Mouse (Mus musculus) bone marrow macrophage, adult 2 months (primary cell): Measurements from ENCODE around the gene Apba3.

Experiments
- CTCF ChIP-seq: IDR thresholded peaks from 2 replicates; pipeline ENCODE4 v1.5.1; 2012; ENCODE audit warnings: low read depth, mild to moderate bottlenecking, low read length, moderate library complexity
- POLR2A ChIP-seq: IDR thresholded peaks from 2 replicates; pipeline ENCODE4 v1.6.1; 2012; ENCODE audit warnings: mild to moderate bottlenecking, low read depth, low read length, borderline replicate concordance

GRCm38 (mm10) chr10:81268056-81268455 lies 1.3 kb downstream of the Apba3 start:
- TF ChIP-seq CTCF (no peak), POLR2A (no peak)
